Mouse (Mus musculus) midbrain, embryonic 14.5 days (tissue): ENCODE results near the gene Cyp46a1. TPM values are rescaled to one million over a fixed set of nuclear protein-coding genes. Genes with fewer than 3 reads are reported as not detected.

ENCODE experiments used
- ATAC-seq: fragments of 200-750 bp; cut with Nextera tagmentation; 2 replicates; pipeline ENCODE4 v1.8.0; 2017; ENCODE audit warnings: moderate number of reproducible peaks, moderate library complexity; ENCODE audit not compliant: low FRiP score, low TSS enrichment
- DNase-seq: peaks from one replicate; pipeline ENCODE4 v3.0.0-alpha.2; 2015
- H3K27ac ChIP-seq: fragments of 300-500 bp; sonication (generic); replicated peaks from 2 replicates; pipeline ENCODE4 v1.5.1; 2014; ENCODE audit warnings: mild to moderate bottlenecking, low read depth, low read length, moderate library complexity
- H3K27me3 ChIP-seq: fragments of 300-500 bp; sonication (generic); 2 replicates; pipeline ENCODE4 v1.6.1; 2014; ENCODE audit warnings: low read length, control low read depth, mixed read lengths; ENCODE audit not compliant: control insufficient read depth, insufficient read depth
- H3K36me3 ChIP-seq: fragments of 300-500 bp; sonication (generic); 2 replicates; pipeline ENCODE4 v1.6.1; 2014; ENCODE audit warnings: low read length, control low read depth; ENCODE audit not compliant: control insufficient read depth, insufficient read depth
- H3K4me1 ChIP-seq: fragments of 300-500 bp; sonication (generic); 2 replicates; pipeline ENCODE4 v1.6.1; 2014; ENCODE audit warnings: mild to moderate bottlenecking, antibody characterized with exemption, low read length, control low read depth; ENCODE audit not compliant: control insufficient read depth, insufficient read depth
- H3K4me2 ChIP-seq: fragments of 300-500 bp; sonication (generic); 2 replicates; pipeline ENCODE4 v1.6.1; 2014; ENCODE audit warnings: mild to moderate bottlenecking, low read length, moderate library complexity
- H3K4me3 ChIP-seq: fragments of 300-500 bp; sonication (generic); replicated peaks from 2 replicates; pipeline ENCODE4 v1.5.1; 2014; ENCODE audit warnings: low read depth, low read length
- H3K9ac ChIP-seq: fragments of 300-500 bp; sonication (generic); replicated peaks from 2 replicates; pipeline ENCODE4 v1.6.1; 2014; ENCODE audit warnings: mild to moderate bottlenecking, low read length, moderate library complexity
- H3K9me3 ChIP-seq: fragments of 300-500 bp; sonication (generic); 2 replicates; pipeline ENCODE4 v1.6.1; 2016; ENCODE audit warnings: low read length, control low read depth, mixed read lengths; ENCODE audit not compliant: control insufficient read depth
- WGBS: fragments of 180-500 bp; shearing (Covaris S2); extraction: QIAGEN DNeasy Blood & Tissue Kit; methylation state at CpG from one replicate; pipeline ENCODE4 v1.1.7; 2014; 5-methylcytosine and 5-hydroxymethylcytosine counted together
- polyA plus RNA-seq: library from polyadenylated mRNA; unstranded; fragments of >200 nt; fragmentation: Nextera tagmentation; extraction: Ambion mirVana; gene quantifications from 2 replicates; pipeline ENCODE4 v1.2.1, GENCODE M21; 2014

Cyp46a1 gene
- polyA plus RNA-seq, 1 experiment from 2014 or later = 12.4 TPM

GRCm38 (mm10) chr12:108374689-108375088, 40.5 kb downstream of the Cyp46a1 start:
- Histone ChIP-seq H3K9me3 (no peaks in the 10 kb centered on the region), H3K27ac (no peak overlapping the region), H3K4me3 (no peak overlapping the region), H3K4me2 (no peak overlapping the region), H3K4me1 (no peaks in the 10 kb centered on the region), H3K27me3 (no peaks in the 10 kb centered on the region), H3K36me3 (no peaks in the 10 kb centered on the region), H3K9ac (no peak overlapping the region)
- WGBS = 79% methylated on average over 8 of the region's 8 CpGs
- DNase-seq = no peak
- ATAC-seq = no peak

- Histone ChIP-seq H3K4me2 (no peak overlapping the region), H3K9me3 (no peaks in the 10 kb centered on the region), H3K4me3 (no peak overlapping the region), H3K9ac (no peak overlapping the region), H3K27ac (no peak overlapping the region), H3K36me3 (no peaks in the 10 kb centered on the region), H3K4me1 (no peaks in the 10 kb centered on the region), H3K27me3 (no peaks in the 10 kb centered on the region)
- ATAC-seq (no peak), DNase-seq (no peak)
- WGBS = 81% methylated on average over 13 of the region's 13 CpGs
Measured at GRCm38 (mm10) chr12:108378379-108379133, 44.4 kb downstream of the Cyp46a1 start.

DNA sequence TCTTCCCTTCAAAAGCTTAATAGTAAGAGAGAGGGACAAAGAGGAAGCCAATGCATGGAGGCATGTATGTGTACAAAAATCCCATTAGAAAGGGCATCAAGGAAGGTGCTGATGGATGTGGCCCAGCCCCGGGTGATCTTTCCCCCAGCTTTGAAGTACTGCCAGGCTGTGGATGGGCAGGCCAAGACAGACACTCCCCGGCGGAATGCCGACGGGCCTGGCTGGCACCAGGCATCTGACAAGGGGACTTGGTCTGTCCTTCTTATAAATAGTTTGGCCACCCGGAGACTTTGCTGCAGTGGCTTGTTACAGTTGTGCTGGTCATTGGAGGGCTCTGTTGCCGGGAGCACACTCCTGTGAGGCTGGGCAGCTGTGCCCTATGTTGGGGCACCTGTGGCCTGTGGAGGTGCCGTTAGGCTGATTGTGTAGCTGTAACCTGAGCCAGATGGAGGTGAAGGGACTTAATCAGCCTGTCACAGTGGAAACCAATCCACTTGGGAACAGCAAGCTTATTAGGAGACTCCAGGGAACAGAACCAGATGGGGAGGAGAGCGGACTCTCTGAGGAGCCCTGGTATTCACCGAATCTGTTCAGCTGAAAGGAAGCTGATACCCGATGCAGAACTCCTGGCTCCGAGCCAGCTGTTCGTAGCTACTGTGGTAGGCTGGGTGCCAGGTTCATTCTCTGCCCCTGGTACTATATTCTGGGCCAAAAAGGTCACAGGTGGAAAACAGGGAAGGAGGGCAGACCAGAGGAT, 52.5 kb downstream of the Cyp46a1 start:
- Histone ChIP-seq H3K9ac (no peak overlapping the region), H3K9me3 (no peaks in the 10 kb centered on the region), H3K27ac (no peak overlapping the region), H3K27me3 (no peaks in the 10 kb centered on the region), H3K4me1 (peaks cover 4% of the 10 kb centered on the region; the same call in 1 of the 2 replicates), H3K36me3 (no peaks in the 10 kb centered on the region), H3K4me2 (no peak overlapping the region), H3K4me3 (no peak overlapping the region)
- 51% methylated on average over 13 of the region's 13 CpGs for WGBS
- peak; percentile 31 for ATAC-seq
- DNase-seq = peak; percentile 76

- H3K27me3 ChIP-seq = no peaks in the 10 kb centered on the region
- 43% methylated on average over 3 of the region's 3 CpGs for WGBS
- H3K9ac ChIP-seq = no peak overlapping the region
- no peak overlapping the region for H3K27ac ChIP-seq
- no peak for ATAC-seq
- H3K4me2 ChIP-seq = no peak overlapping the region
- no peaks in the 10 kb centered on the region for H3K36me3 ChIP-seq
- DNase-seq = no peak
- no peaks in the 10 kb centered on the region for H3K9me3 ChIP-seq
- peaks cover 10% of the 10 kb centered on the region; the same call in 1 of the 2 replicates for H3K4me1 ChIP-seq
- H3K4me3 ChIP-seq = no peak overlapping the region
Measured at GRCm38 (mm10) chr12:108389718-108390117, 55.5 kb downstream of the Cyp46a1 start.

DNA sequence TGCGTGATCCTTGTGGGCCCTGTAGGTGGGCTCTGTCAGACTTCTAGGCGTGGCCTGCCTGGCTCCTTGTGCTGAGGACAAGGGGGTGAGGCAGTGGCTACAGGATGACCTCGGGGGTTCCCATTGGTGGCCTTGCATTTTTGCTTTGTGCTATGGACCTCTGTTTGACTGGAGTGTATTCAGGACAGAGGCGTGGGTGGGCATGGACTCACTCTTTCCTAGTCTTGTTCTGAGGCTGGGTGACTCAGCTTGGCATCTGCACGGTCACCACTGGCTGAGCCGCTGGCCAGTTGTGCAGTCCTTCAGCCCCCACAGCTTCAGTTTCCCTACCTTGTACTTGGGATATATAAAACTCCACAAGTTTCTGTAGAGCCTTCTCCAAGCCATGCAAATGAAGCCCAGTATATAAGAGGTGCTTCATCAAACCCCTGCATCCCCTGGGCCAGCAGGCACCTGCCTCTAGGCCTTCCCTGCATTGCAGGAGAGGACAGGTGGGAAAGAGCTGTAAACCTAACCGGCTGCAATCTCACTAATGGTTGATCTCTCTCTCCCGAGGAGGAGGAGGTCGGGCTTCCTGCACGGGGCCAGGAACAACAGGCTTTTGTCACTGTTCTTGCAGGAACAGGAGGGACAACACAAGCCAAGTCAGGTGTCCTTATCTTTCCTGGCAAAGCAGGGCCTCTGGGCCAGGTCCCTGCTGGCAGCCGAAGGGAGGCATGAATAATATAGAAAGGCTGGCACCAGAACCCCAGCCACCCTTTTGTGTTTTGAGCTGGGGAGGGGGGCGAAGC, 58.3 kb downstream of the Cyp46a1 start:
- no peak overlapping the region for H3K4me2 ChIP-seq
- H3K27ac ChIP-seq = no peak overlapping the region
- no peak overlapping the region for H3K9ac ChIP-seq
- DNase-seq (no peak), ATAC-seq (no peak)
- H3K9me3 ChIP-seq = no peaks in the 10 kb centered on the region
- peaks cover 31% of the 10 kb centered on the region for H3K4me1 ChIP-seq
- WGBS = 75% methylated on average over 12 of the region's 12 CpGs
- no peaks in the 10 kb centered on the region for H3K27me3 ChIP-seq
- no peak overlapping the region for H3K4me3 ChIP-seq
- no peaks in the 10 kb centered on the region for H3K36me3 ChIP-seq

DNA sequence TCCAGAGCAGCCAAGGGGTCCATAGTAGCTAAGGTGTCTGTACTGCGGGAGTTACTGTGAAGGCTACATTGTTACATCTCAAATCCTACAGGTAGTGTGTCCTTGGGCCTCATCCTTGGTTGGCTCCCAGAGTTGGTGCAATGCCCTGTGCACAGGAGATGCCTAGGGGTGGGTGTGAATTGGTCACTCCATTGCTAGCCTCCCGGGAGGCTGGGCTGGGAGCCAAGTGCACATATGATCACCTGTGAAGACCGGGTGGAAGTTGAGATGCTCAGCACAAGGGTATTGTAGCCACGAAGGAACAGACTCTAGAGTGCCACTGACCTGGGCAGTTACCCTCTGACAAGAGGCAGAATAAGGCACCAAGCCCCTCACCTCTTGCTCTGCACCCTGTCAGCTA, 58.9 kb downstream of the Cyp46a1 start:
- H3K27ac ChIP-seq = no peak overlapping the region
- no peaks in the 10 kb centered on the region for H3K9me3 ChIP-seq
- H3K4me1 ChIP-seq = peaks cover 32% of the 10 kb centered on the region
- WGBS = 89% methylated on average over 4 of the region's 4 CpGs
- H3K9ac ChIP-seq = no peak overlapping the region
- no peak overlapping the region for H3K4me2 ChIP-seq
- H3K4me3 ChIP-seq = no peak overlapping the region
- no peak for ATAC-seq
- no peaks in the 10 kb centered on the region for H3K36me3 ChIP-seq
- H3K27me3 ChIP-seq = no peaks in the 10 kb centered on the region
- no peak for DNase-seq

- Histone ChIP-seq H3K4me1 (peaks cover 32% of the 10 kb centered on the region), H3K9me3 (no peaks in the 10 kb centered on the region), H3K27me3 (no peaks in the 10 kb centered on the region), H3K4me2 (no peak overlapping the region), H3K9ac (no peak overlapping the region), H3K36me3 (no peaks in the 10 kb centered on the region), H3K27ac (no peak overlapping the region), H3K4me3 (no peak overlapping the region)
- DNase-seq = no peak
- no peak for ATAC-seq
- 76% methylated on average over 4 of the region's 4 CpGs for WGBS
Measured at GRCm38 (mm10) chr12:108393637-108394036, 59.5 kb downstream of the Cyp46a1 start.

GRCm38 (mm10) chr12:108394534-108395284, 60.5 kb downstream of the Cyp46a1 start:
- H3K27ac ChIP-seq = peak overlapping the region; percentile 84
- H3K36me3 ChIP-seq = no peaks in the 10 kb centered on the region

More at GRCm38 (mm10) chr12:108394534-108395284, 60.5 kb downstream of the Cyp46a1 start:
- ATAC-seq (no peak), DNase-seq (no peak)
- Histone ChIP-seq H3K27me3 (no peaks in the 10 kb centered on the region), H3K4me3 (no peak overlapping the region), H3K9ac (no peak overlapping the region), H3K9me3 (no peaks in the 10 kb centered on the region), H3K4me1 (peaks cover 32% of the 10 kb centered on the region), H3K4me2 (no peak overlapping the region)
- WGBS = 90% methylated on average over 17 of the region's 17 CpGs
